Mouse (Mus musculus) embryonic facial prominence, embryonic 12.5 days (tissue): Measurements from ENCODE around the gene Astn2. TPM values are rescaled to one million over a fixed set of nuclear protein-coding genes. Genes with fewer than 3 reads are reported as not detected.

ENCODE experiments used
- ATAC-seq: fragments of 200-750 bp; cut with Nextera tagmentation; 2 replicates; pipeline ENCODE4 v1.8.0; 2017; ENCODE audit not compliant: insufficient number of reproducible peaks, insufficient read depth, low FRiP score, low TSS enrichment
- H3K27ac ChIP-seq: fragments of 300-500 bp; sonication (generic); 2 replicates; pipeline ENCODE4 v1.5.1; 2016; ENCODE audit warnings: mild to moderate bottlenecking
- H3K27me3 ChIP-seq: fragments of 300-500 bp; sonication (generic); 2 replicates; pipeline ENCODE4 v1.6.1; 2016; ENCODE audit warnings: mild to moderate bottlenecking, moderate library complexity
- H3K36me3 ChIP-seq: fragments of 300-500 bp; sonication (generic); 2 replicates; pipeline ENCODE4 v1.6.1; 2016; ENCODE audit warnings: mild to moderate bottlenecking
- H3K4me1 ChIP-seq: fragments of 300-500 bp; sonication (generic); 2 replicates; pipeline ENCODE4 v1.6.1; 2016
- H3K4me2 ChIP-seq: fragments of 300-500 bp; sonication (generic); replicated peaks from 2 replicates; pipeline ENCODE4 v1.6.1; 2016; ENCODE audit warnings: mild to moderate bottlenecking, moderate library complexity
- H3K4me3 ChIP-seq: fragments of 300-500 bp; sonication (generic); 2 replicates; pipeline ENCODE4 v1.5.1; 2016; ENCODE audit warnings: mild to moderate bottlenecking
- H3K9ac ChIP-seq: fragments of 300-500 bp; sonication (generic); 2 replicates; pipeline ENCODE4 v1.6.1; 2016; ENCODE audit warnings: mild to moderate bottlenecking, moderate library complexity
- H3K9me3 ChIP-seq: fragments of 300-500 bp; sonication (generic); 2 replicates; pipeline ENCODE4 v1.6.1; 2016; ENCODE audit warnings: mild to moderate bottlenecking, moderate library complexity
- WGBS: fragments of 180-500 bp; shearing (Covaris S2); methylation state at CpG from one replicate; pipeline ENCODE4 v1.1.7; 2016; 5-methylcytosine and 5-hydroxymethylcytosine counted together
- polyA plus RNA-seq: library from polyadenylated mRNA; unstranded; fragments of >200 nt; fragmentation: Nextera tagmentation; extraction: Ambion mirVana; gene quantifications from 2 replicates; pipeline ENCODE4 v1.2.1, GENCODE M21; 2016

Astn2 gene
- polyA plus RNA-seq, 1 experiment from 2014 or later, result 1.6 TPM

DNA sequence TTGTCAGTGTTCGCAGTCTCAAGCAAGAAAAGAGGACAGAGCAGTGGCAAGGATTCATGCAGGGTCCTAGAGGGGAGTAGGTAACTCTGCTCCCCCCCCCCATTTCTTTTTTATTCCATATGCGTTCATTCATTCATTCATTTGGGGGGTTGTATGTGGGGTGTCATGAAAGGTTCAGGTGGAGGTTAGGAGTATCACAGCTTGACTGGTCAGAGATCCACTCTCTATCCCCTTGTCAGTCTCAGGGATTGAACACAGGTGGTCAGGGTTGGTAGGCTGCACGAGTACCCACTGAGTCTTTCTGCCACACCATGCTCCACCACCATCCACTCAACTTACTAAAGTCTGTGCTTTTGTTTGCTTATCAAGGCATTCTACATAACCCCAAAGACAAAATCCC is 171.6 kb downstream of the Astn2 start:
- H3K4me2 ChIP-seq, result no peak overlapping the region
- WGBS, result 74% methylated on average over 3 of the region's 3 CpGs
- no peak for ATAC-seq
- H3K9me3 ChIP-seq, result no peaks in the 10 kb centered on the region
- no peak overlapping the region for H3K4me3 ChIP-seq
- H3K36me3 ChIP-seq, result no peaks in the 10 kb centered on the region
- no peaks in the 10 kb centered on the region; the same call in 1 of the 2 replicates for H3K4me1 ChIP-seq
- no peaks in the 10 kb centered on the region for H3K27me3 ChIP-seq
- no peak overlapping the region for H3K9ac ChIP-seq
- no peak overlapping the region; the same call in 1 of the 2 replicates for H3K27ac ChIP-seq

DNA sequence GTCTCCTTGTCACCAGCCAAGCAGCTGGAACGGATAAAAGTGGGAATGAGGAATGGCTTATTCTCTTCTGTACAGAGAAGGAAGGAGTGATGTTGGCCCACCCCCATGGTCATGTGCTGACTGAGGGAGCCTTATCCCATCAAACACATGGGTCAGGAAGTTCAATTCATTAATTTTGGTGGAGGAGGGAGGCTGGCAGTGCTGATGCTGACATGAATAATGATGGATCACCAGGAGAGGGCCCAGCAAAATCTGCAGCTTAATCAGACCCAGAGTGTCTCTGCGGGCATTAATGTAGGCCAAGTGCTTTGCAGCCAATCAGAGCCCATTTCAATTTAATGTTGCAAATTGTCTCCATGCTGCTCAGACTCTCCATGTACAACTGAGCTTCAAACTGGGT is 172.1 kb downstream of the Astn2 start:
- no peak overlapping the region for H3K4me3 ChIP-seq
- no peak for ATAC-seq
- no peaks in the 10 kb centered on the region; the same call in 1 of the 2 replicates for H3K4me1 ChIP-seq
- no peaks in the 10 kb centered on the region for H3K27me3 ChIP-seq
- H3K4me2 ChIP-seq, result no peak overlapping the region
- H3K27ac ChIP-seq, result no peak overlapping the region; the same call in 1 of the 2 replicates
- no peak overlapping the region for H3K9ac ChIP-seq
- 45% methylated on average over 2 of the region's 2 CpGs for WGBS
- H3K36me3 ChIP-seq, result no peaks in the 10 kb centered on the region
- no peaks in the 10 kb centered on the region for H3K9me3 ChIP-seq

DNA sequence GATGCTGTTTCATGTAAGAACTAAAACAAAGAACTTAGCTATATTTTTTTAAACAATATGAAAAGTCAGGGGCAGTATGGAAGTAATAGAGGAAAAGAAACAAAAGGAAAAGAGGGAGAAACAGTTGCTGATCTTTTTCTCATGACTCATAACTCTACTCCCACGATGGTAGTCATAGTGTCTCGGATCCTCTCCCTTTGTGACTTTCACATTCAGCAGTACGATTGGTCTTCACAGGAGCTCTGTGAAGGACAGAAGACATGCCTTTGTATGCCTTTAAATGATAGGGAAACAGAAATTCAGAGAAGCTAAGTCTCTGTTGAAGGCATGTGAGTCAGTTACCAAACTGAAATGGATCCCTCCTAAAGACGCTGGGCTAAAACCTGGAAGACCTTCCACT is 173.7 kb downstream of the Astn2 start:
- no peak for ATAC-seq
- Histone ChIP-seq H3K9ac (no peak overlapping the region), H3K36me3 (no peaks in the 10 kb centered on the region), H3K4me1 (no peaks in the 10 kb centered on the region; the same call in 1 of the 2 replicates), H3K9me3 (no peaks in the 10 kb centered on the region), H3K27me3 (no peaks in the 10 kb centered on the region), H3K27ac (no peak overlapping the region), H3K4me3 (no peak overlapping the region), H3K4me2 (no peak overlapping the region)
- 87% methylated on average over 4 of the region's 4 CpGs for WGBS

DNA sequence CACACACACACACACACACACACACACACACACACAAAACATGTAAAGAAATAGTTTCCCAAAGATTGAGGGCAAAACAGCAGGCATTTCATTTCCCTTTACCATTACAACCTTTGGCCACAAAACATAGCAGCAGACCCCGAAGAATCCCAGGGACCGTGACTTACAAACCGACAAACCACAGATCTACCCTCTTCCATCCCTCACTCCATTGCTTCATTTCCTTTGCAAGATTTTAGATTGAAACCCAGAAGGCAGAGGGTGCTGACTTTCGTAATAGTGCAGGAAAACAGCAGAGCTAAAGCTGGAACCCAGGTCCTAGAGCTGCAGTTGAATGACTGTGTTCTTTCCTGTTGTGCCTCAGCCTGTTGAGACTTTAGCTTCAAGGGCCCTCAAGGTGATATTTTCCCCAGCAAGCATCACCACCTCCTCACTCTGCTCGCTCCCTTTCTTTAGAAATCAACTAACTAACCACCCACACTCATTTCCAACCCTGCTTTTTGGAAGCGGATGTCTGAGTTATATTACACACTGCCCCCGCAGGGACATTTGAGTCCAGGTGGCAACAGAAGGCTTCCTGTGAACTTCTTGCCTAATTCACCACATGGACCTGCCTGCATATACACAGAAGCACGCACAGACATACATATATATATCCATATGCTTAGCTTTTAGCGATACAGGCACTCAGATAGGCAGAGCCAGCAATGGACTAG is 181.7 kb downstream of the Astn2 start:
- no peak for ATAC-seq
- no peaks in the 10 kb centered on the region for H3K4me1 ChIP-seq

DNA sequence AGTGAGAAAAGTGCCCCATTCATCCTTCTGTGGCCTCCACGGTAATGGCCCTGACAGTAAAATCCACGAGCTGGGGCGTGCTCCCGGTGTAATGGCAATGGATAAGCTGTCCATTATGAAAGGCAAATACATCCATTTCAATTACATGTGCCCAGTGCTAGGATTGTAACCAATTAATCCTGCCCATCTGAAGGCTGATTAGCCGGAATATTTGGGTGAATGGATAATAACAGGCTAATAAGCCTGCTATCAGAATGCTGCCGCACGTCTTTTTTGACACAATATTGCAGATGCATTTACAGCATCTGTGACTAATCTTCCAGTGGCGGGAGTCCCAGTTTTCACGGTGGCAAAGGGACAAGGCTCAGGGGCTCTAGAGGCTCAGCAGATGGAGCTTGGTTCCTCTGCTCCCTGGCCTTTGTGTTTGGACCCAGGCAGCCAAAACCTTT is 189.2 kb downstream of the Astn2 start:
- H3K27ac ChIP-seq, result no peak overlapping the region
- 46% methylated on average over 9 of the region's 9 CpGs for WGBS
- H3K9me3 ChIP-seq, result no peaks in the 10 kb centered on the region
- ATAC-seq, result no peak
- H3K4me1 ChIP-seq, result no peaks in the 10 kb centered on the region
- no peak overlapping the region for H3K4me2 ChIP-seq
- H3K9ac ChIP-seq, result no peak overlapping the region
- no peaks in the 10 kb centered on the region for H3K27me3 ChIP-seq
- no peaks in the 10 kb centered on the region for H3K36me3 ChIP-seq
- no peak overlapping the region for H3K4me3 ChIP-seq

More for the DNA sequence above, 181.7 kb downstream of the Astn2 start:
- H3K4me3 ChIP-seq, result no peak overlapping the region
- 81% methylated on average over 9 of the region's 9 CpGs for WGBS
- no peaks in the 10 kb centered on the region for H3K36me3 ChIP-seq
- no peaks in the 10 kb centered on the region for H3K9me3 ChIP-seq
- H3K27me3 ChIP-seq, result no peaks in the 10 kb centered on the region
- H3K4me2 ChIP-seq, result no peak overlapping the region
- no peak overlapping the region for H3K9ac ChIP-seq
- no peak overlapping the region for H3K27ac ChIP-seq

DNA sequence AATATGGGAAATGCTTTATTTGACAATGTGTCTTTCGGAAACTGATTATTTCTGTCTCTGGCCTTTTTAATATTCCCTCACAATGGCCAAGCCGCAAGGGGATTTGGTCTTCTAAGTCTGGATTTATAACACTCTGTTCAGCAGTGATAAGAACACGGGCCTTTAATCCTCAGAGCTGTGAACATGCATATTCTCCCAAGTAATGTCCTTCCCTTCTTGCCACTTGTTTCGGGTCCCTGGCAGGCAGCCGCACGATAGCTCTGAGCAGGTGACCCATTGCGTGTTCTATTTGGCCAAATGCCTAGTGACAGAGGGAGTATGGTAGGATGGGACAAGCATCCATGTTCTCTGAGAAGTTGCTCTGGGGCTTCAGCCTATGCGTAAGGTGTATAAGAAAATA is 214.8 kb downstream of the Astn2 start:
- Histone ChIP-seq H3K27ac (no peak overlapping the region), H3K4me1 (no peaks in the 10 kb centered on the region), H3K4me2 (no peak overlapping the region), H3K4me3 (no peak overlapping the region), H3K27me3 (no peaks in the 10 kb centered on the region), H3K9ac (no peak overlapping the region), H3K9me3 (no peaks in the 10 kb centered on the region), H3K36me3 (no peaks in the 10 kb centered on the region)
- ATAC-seq, result no peak
- 94% methylated on average over 8 of the region's 8 CpGs for WGBS

DNA sequence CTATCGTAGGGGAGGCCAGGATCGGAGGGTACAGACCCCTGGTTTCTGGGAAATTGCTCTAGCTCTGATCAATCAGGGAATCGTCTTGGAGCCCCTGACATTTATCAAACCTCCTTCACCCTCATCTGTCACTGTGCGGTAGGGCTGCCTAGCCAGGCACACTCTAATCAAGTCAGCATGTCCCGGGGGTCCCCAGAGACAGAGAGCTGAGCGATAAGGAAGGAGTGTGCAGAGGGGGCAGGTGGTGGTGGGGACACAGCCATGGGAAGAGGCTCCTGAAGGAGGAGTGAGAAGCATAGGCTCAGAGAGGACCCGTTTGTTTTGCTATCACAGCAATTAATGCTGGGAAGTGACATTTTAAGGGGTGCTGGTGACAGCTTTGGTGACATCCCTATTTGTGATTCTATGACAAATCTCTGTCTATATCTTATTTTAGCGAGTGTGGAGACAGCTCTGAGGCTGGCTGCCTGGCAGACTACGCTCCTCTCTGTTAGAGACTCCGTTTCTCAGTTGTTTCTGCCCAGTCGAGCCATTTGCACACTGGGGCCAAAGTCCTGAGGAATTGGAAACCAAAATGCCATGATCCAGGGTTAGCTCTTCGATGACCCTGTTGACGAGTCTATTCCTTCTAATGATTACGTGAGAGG is 228.4 kb downstream of the Astn2 start:
- Histone ChIP-seq H3K4me1 (no peaks in the 10 kb centered on the region), H3K27me3 (no peaks in the 10 kb centered on the region), H3K27ac (no peak overlapping the region), H3K9me3 (no peaks in the 10 kb centered on the region), H3K4me2 (no peak overlapping the region), H3K9ac (no peak overlapping the region), H3K4me3 (no peak overlapping the region), H3K36me3 (no peaks in the 10 kb centered on the region)
- no peak for ATAC-seq
- WGBS, result 55% methylated on average over 14 of the region's 14 CpGs

DNA sequence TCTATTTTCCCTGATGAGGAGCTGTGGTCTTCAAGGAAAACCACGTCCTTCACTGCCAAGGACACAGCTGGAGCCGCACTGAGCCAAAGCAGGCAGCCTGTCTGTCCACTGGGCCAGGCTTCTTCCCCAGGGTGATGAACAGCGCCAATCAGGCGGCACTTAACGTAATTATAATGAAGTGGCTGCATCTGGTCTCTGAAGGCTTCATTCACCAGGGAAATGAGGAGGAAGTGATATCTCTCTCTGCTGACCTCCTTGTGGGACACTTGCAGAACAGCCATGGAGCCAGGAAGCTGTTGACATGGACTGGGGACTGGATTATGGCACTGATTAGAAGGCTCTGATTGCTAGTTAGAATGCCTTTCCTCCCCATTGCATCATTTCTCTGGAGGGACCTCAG is 232.8 kb downstream of the Astn2 start:
- no peaks in the 10 kb centered on the region for H3K36me3 ChIP-seq
- no peaks in the 10 kb centered on the region for H3K9me3 ChIP-seq
- 59% methylated on average over 5 of the region's 5 CpGs for WGBS
- no peaks in the 10 kb centered on the region for H3K4me1 ChIP-seq
- H3K9ac ChIP-seq, result no peak overlapping the region
- no peak overlapping the region for H3K27ac ChIP-seq
- H3K27me3 ChIP-seq, result no peaks in the 10 kb centered on the region
- H3K4me2 ChIP-seq, result no peak overlapping the region
- no peak for ATAC-seq
- H3K4me3 ChIP-seq, result no peak overlapping the region

DNA sequence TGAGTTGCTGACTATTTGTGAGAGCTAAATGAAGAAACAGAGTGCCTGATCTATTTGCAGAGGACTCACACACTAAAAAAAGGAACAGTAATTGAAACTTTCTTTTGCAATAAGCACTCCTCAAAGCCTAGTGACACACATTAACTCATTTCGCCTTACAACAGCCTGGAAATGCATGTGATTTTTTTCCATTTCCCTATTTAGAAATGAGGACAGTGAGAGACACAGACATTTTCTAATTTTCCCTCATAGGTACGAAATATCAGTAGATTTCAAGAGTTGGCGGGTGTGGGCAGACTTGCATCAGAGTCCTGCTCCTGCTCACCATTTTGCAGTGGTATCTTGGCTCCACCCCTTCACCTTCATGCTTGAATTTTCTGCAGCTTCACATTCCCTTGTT is 233.6 kb downstream of the Astn2 start:
- Histone ChIP-seq H3K4me3 (no peak overlapping the region), H3K9me3 (no peaks in the 10 kb centered on the region), H3K27me3 (no peaks in the 10 kb centered on the region), H3K9ac (no peak overlapping the region), H3K36me3 (no peaks in the 10 kb centered on the region), H3K27ac (no peak overlapping the region), H3K4me2 (no peak overlapping the region), H3K4me1 (no peaks in the 10 kb centered on the region)
- WGBS, result 83% methylated on average over 3 of the region's 3 CpGs
- ATAC-seq, result no peak

DNA sequence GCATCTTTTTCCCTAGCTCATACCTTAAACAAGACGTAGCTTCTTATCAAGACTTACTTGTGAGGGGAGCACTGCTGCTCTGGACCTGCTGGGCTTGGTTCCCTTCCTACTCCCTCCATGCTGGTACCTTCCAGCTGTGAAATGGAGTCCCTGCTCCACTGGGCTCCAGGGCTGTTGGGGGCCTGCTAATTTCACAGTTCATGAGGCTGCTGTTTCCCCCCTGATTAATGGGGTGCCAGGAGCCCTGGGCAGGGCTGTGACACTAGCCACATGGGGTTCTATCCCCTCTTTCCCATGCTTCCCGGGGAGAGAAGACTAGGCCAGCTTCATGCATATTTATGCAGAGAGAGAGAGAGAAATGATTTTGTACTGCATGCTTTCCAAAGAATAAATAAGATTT is 234.9 kb downstream of the Astn2 start:
- H3K4me3 ChIP-seq, result no peak overlapping the region
- no peak for ATAC-seq
- WGBS, result 65% methylated on average over 2 of the region's 2 CpGs
- H3K27ac ChIP-seq, result no peak overlapping the region
- H3K27me3 ChIP-seq, result no peaks in the 10 kb centered on the region
- H3K4me2 ChIP-seq, result no peak overlapping the region
- H3K9me3 ChIP-seq, result no peaks in the 10 kb centered on the region
- H3K4me1 ChIP-seq, result no peaks in the 10 kb centered on the region
- H3K9ac ChIP-seq, result no peak overlapping the region
- H3K36me3 ChIP-seq, result no peaks in the 10 kb centered on the region

DNA sequence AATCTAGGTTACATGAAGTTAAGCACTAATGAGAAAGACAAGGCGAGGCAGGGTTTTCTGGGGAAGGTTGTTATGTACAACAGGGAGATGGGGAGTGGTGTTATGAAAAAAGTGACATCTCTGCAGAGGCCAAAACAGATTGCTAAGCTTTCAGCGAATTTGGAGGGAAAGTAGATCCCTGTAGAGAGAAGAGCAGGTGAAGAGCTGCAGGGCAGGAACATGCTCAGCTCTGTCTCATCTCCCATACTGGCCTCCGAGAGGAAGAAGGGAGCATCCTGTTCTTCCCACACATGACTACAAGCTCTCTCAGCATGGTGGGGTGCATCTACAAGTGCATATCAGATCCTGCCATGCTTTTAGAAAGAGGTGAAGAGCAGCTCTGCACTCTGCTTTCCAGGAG is 245.7 kb downstream of the Astn2 start:
- ATAC-seq, result no peak
- Histone ChIP-seq H3K27ac (no peak overlapping the region), H3K27me3 (no peaks in the 10 kb centered on the region), H3K36me3 (no peaks in the 10 kb centered on the region), H3K9ac (no peak overlapping the region), H3K4me1 (no peaks in the 10 kb centered on the region), H3K4me2 (no peak overlapping the region), H3K9me3 (no peaks in the 10 kb centered on the region), H3K4me3 (no peak overlapping the region)
- 75% methylated on average over 3 of the region's 3 CpGs for WGBS

DNA sequence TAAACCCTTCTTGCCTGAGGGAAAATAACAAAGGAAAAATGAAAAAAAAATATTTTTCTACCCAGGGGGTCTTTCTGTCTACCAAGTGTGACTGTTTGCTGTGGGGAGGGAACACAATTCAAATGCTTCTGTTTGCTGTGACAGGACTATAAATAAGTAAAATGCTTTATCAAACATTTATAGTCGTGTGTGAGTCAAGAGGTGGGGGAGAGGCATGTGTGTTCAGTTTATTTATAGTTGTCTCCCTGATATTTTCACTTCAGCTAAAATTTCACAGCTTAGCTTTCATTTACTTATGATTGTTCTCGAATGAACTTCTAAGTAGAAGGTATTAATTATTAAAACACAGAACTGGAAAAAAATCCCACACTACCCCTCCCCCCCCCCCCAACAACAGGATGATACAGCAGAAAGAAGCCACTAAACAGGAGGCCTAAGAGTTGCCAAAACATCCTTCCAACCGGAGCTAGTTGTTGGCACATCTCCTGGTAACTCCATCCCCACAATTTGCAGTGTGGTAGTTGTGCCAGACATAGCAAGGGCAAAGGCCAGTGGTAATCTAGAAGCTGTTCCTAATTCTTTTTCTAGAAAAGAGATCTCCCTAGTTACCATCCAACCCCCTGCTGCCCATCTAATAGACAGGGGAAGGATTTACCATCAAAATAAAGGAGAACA is 246.8 kb downstream of the Astn2 start:
- Histone ChIP-seq H3K27me3 (no peaks in the 10 kb centered on the region), H3K4me2 (no peak overlapping the region), H3K36me3 (no peaks in the 10 kb centered on the region), H3K9ac (no peak overlapping the region), H3K27ac (no peak overlapping the region), H3K4me1 (no peaks in the 10 kb centered on the region), H3K9me3 (no peaks in the 10 kb centered on the region), H3K4me3 (no peak overlapping the region)
- WGBS, result 63% methylated on average over 3 of the region's 3 CpGs
- ATAC-seq, result no peak
